15 mouse cellular contexts compared by ENCODE assay signal in the genomic region with DNA sequence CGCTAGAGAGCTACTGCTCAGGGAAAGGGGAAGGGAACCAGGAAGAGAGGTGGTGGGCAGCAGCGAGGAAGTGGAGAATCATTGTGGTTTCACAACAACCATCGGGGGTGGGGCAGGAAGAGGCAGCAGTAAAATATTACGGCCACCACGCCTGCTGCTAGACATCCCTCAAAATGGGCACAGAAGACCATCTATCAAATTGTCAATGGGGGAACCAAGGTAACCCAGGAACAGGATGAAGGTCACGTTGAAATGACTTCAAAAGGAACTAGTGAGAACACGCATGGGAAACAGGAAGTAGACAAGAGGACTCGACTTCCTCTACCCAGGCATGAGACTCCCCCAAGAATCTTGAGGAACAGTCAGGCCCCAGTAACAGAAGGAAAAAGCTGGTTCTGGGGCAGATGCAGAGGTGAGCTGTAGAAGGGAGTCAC.
DNase-seq lines count a peak whose midpoint lies in the region; ATAC-seq lines count a peak whose summit lies in the region.
"Had no signal": no experiment of that assay in that cellular context is flagged by ENCODE, and none has a peak within 500 bp of the region (broad histone marks: within the 10 kb centered on the region; RNA-seq: fewer than 3 reads in every experiment).

No protein-coding gene starts in this region.

- DNase-seq in spleen, adult 18-20 months = peak; percentile 31 to 46
- DNase-seq in spleen, adult 12 weeks (ENCODE audit: low spot score) = no peak
- DNase-seq in gastrocnemius, adult 18-20 months (ENCODE audit: low spot score) = no peak
- no peak for DNase-seq in ovary, postnatal 10 days (ENCODE audit: low spot score)
- DNase-seq: adrenal gland, postnatal 10 days; cerebellum, postnatal 14 days; gastrocnemius, postnatal 10 days; heart, postnatal 36 days; liver, postnatal 0 days; right cerebral cortex, adult 18-20 months had no signal

- ATAC-seq in CD4-positive, CD25-positive, alpha-beta regulatory T cell, adult 4 months = peak; percentile 57
- peak; percentile 34 for ATAC-seq in activated CD4-positive, CD25-positive, alpha-beta regulatory T cell, adult 4 months
- peak; percentile 71 for ATAC-seq in megakaryocyte progenitor cell, adult 5-6 weeks (replicated peaks; ENCODE audit: poor library complexity)
- ATAC-seq: forebrain, embryonic 16.5 days; intestine, embryonic 15.5 days; liver, postnatal 0 days had no signal

Comparison
In these comparisons a context has a peak if more than half of its experiments do, and no peak if none do; other contexts are left out.
1. DNase-seq: peak in spleen, adult 18-20 months (2 of 2); none in spleen, adult 12 weeks (single experiment), gastrocnemius, adult 18-20 months (single experiment) and ovary, postnatal 10 days (single experiment).
2. Peak in every context shown above with its lines, with median percentiles within 50 percentile points of each other: ATAC-seq.